Mouse (Mus musculus): ENCODE results near the gene Tasp1. TPM values are rescaled to one million over a fixed set of nuclear protein-coding genes. Genes with fewer than 3 reads are reported as not detected.

The Tasp1 gene
- polyA plus RNA-seq, 1 experiment, result 16.4 TPM

DNA sequence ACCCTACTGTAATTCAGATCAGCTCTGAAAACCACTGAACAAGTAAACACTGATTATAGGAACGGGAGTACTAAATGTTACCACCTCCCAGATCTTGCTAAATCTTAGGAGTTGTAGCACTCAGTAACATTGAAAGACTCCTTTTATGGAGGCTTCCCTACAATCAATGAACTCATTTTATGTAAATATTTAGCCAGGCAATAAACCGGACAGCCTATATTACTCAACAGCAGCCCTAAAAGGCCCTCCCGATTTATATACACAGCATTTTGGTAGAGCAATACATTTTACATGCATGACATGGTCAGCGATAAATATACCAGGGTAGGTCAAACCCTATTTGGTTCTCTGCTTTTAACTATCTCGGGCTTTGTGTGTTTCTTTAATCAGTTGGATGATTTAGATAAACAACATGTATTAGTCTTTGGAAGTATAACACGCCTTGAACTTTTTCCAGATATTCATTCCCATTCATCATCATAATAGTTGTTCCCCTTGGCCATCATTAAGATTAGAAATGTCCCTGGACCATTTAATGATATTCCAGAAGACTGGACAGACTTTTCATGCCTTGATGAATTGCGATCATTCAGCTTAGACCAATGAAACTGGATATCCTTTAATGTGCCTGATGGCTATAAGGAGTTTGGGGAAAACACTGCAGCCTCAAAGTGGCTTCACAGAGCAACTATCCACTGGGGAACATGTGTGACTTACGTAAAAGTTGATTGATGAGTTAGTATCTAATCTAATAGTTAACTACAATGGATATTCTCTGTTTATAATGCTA lies 244.8 kb downstream of the Tasp1 start:
- Histone ChIP-seq H3K27ac (ENCODE audit: insufficient read depth, low read length) (no peak overlapping the region), H3K4me3 (replicated peaks; ENCODE audit: insufficient read depth, low read depth, low read length) (no peak overlapping the region), H3K4me1 (ENCODE audit: control insufficient read depth, insufficient read depth, low read length) (no peaks in the 10 kb centered on the region), H3K27me3 (ENCODE audit: control insufficient read depth, insufficient read depth, low read length) (no peaks in the 10 kb centered on the region)
- 95% methylated on average over 8 of the region's 8 CpGs for WGBS
- no peak for DNase-seq
- TF ChIP-seq POLR2A (IDR thresholded peaks at IDR 0.05; ENCODE audit: borderline replicate concordance, insufficient read depth, low read length), result no peak
- TF ChIP-seq CTCF (IDR thresholded peaks at IDR 0.05; ENCODE audit: borderline replicate concordance, insufficient read depth, low read depth, low read length), result no peak

DNA sequence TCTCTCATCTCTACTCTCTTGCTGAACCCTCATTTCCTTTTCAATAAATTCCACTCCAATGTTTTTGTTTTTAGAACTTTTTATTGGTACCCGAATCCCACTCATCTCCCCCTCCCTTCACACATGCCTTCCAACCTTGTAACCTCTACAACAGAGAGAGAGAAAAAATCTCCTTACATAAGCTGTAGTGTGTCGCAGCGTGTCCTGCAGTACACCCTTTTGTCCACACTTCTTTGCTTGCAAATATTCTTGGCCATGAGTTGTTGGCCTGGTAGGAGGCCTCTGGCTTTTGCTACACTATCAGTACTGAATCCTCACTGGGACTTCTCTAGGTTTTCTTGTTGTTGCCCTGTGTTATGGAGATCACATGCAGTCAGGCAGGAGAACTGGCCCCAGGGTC lies 249.3 kb downstream of the Tasp1 start:
- Histone ChIP-seq H3K4me1 (ENCODE audit: control insufficient read depth, insufficient read depth, low read length) (no peaks in the 10 kb centered on the region), H3K4me3 (replicated peaks; ENCODE audit: insufficient read depth, low read depth, low read length) (no peak overlapping the region), H3K27ac (ENCODE audit: insufficient read depth, low read length) (no peak overlapping the region), H3K27me3 (ENCODE audit: control insufficient read depth, insufficient read depth, low read length) (no peaks in the 10 kb centered on the region)
- 78% methylated on average over 3 of the region's 3 CpGs for WGBS
- DNase-seq, result no peak
- TF ChIP-seq POLR2A (IDR thresholded peaks at IDR 0.05; ENCODE audit: borderline replicate concordance, insufficient read depth, low read length), result no peak
- TF ChIP-seq CTCF (IDR thresholded peaks at IDR 0.05; ENCODE audit: borderline replicate concordance, insufficient read depth, low read depth, low read length), result no peak

DNA sequence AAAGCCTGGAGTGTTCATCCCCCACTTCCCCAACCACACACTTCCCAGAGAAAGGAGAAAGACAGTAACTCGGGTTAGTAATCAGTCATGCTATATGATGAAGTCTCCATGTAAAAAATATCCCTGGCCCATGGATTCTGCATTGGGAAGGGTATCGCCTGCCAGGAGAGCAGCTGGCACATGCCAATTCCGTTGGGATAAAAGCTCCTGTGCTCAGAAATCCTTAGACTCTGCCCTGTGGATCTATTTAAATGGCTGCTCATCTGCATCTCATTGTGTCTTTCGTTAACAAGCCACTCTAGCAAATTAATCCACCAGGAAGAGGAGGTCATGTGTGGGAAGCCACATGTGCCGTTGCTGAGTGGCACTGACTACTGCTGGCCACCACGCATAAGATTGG lies 258.7 kb downstream of the Tasp1 start:
- Histone ChIP-seq H3K4me3 (replicated peaks; ENCODE audit: insufficient read depth, low read depth, low read length) (no peak overlapping the region), H3K4me1 (ENCODE audit: control insufficient read depth, insufficient read depth, low read length) (no peaks in the 10 kb centered on the region), H3K27ac (ENCODE audit: insufficient read depth, low read length) (no peak overlapping the region), H3K27me3 (ENCODE audit: control insufficient read depth, insufficient read depth, low read length) (no peaks in the 10 kb centered on the region)
- TF ChIP-seq CTCF (IDR thresholded peaks at IDR 0.05; ENCODE audit: borderline replicate concordance, insufficient read depth, low read depth, low read length), result no peak
- 49% methylated on average over 6 of the region's 6 CpGs for WGBS
- DNase-seq, result no peak

DNA sequence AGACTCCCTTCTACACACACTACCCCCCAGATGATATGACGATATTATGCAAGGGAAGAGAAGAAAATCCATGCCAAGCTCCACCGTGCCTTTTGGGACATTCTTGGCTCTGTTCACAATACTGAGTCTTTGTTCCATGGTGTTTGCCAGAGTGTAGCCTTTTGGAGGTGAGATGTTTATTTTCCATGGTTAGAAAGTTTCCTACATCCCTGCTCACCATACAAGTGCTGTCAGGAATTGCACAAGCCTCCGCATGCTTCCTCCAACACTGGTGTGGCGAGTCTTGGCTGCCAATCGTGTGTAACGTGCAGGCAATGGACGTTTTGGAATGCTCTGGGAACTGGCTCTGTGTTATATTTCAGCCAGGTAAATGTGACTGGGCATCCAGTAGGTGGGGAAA lies 262.6 kb downstream of the Tasp1 start:
- Histone ChIP-seq H3K4me1 (ENCODE audit: control insufficient read depth, insufficient read depth, low read length) (no peaks in the 10 kb centered on the region), H3K27ac (ENCODE audit: insufficient read depth, low read length) (no peak overlapping the region), H3K27me3 (ENCODE audit: control insufficient read depth, insufficient read depth, low read length) (no peaks in the 10 kb centered on the region), H3K4me3 (replicated peaks; ENCODE audit: insufficient read depth, low read depth, low read length) (no peak overlapping the region)
- DNase-seq, result no peak
- TF ChIP-seq POLR2A (IDR thresholded peaks at IDR 0.05; ENCODE audit: borderline replicate concordance, insufficient read depth, low read length), result no peak
- no peak for TF ChIP-seq CTCF (IDR thresholded peaks at IDR 0.05; ENCODE audit: borderline replicate concordance, insufficient read depth, low read depth, low read length)
- 49% methylated on average over 7 of the region's 7 CpGs for WGBS

DNA sequence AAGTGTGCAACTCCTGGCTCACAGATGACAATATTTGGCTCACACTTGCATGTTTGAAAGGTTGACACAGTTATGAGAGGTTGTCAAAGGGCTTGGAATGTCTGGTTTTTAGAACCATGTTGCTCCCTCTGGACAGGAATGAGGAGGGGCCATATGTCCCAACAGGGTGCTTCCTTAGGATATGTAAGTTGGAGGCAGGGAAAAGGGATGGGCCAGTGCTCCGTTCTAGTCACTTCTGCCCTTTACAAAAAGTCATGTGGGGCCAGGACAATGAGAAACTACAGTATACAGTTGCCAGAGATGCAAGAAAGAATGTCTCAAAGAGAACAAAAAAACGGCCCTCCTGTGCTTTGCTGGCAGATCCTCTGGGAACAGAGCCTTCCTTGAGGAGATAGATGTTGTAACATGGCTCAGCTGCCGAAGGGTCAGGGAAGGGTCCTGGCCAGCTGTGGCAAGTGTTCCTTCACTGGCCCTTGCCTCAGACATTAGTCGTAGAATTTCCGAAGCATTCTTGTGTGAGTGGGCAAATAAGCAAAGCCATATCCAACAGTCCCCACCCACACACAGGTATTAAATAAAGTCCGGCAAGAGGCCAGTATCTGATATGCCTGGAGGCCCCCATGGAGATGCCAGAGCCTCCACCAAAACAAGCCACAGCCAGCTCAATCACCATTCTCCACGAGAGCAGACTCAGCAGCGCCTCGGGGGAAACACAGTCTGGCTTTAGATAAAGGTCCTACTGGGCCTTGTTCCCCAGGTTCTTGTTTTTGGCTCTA lies 274.1 kb downstream of the Tasp1 start:
- H3K4me1 ChIP-seq (ENCODE audit: control insufficient read depth, insufficient read depth, low read length), result no peaks in the 10 kb centered on the region
- no peak overlapping the region for H3K4me3 ChIP-seq (replicated peaks; ENCODE audit: insufficient read depth, low read depth, low read length)
- H3K27me3 ChIP-seq (ENCODE audit: control insufficient read depth, insufficient read depth, low read length), result no peaks in the 10 kb centered on the region
- DNase-seq, result no peak
- no peak overlapping the region for H3K27ac ChIP-seq (ENCODE audit: insufficient read depth, low read length)
- no peak for TF ChIP-seq CTCF (IDR thresholded peaks at IDR 0.05; ENCODE audit: borderline replicate concordance, insufficient read depth, low read depth, low read length)
- no peak for TF ChIP-seq POLR2A (IDR thresholded peaks at IDR 0.05; ENCODE audit: borderline replicate concordance, insufficient read depth, low read length)
- WGBS, result 66% methylated on average over 9 of the region's 9 CpGs

DNA sequence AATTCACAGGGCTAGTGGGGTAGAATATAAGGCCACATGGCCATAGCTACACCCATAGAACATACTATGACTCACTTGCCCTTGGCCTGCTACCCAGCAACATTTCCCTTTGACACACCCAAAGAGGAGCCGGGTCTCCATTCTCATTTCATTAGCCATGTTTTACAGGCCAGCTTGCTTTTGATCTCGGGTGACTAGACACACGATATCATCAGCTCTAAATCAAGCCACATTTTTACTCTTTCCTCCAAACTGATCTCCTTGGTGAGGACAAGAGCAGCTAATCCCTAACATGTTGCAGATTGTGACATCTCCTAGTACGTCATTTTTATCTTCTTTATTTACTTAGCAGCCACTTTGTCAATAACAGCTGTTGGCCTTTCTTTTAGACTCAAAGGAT lies 277.9 kb downstream of the Tasp1 start:
- Histone ChIP-seq H3K4me1 (ENCODE audit: control insufficient read depth, insufficient read depth, low read length) (no peaks in the 10 kb centered on the region), H3K27ac (ENCODE audit: insufficient read depth, low read length) (no peak overlapping the region), H3K27me3 (ENCODE audit: control insufficient read depth, insufficient read depth, low read length) (no peaks in the 10 kb centered on the region), H3K4me3 (replicated peaks; ENCODE audit: insufficient read depth, low read depth, low read length) (no peak overlapping the region)
- no peak for DNase-seq
- TF ChIP-seq CTCF (IDR thresholded peaks at IDR 0.05; ENCODE audit: borderline replicate concordance, insufficient read depth, low read depth, low read length) (no peak), POLR2A (IDR thresholded peaks at IDR 0.05; ENCODE audit: borderline replicate concordance, insufficient read depth, low read length) (no peak)
- 76% methylated on average over 4 of the region's 4 CpGs for WGBS

DNA sequence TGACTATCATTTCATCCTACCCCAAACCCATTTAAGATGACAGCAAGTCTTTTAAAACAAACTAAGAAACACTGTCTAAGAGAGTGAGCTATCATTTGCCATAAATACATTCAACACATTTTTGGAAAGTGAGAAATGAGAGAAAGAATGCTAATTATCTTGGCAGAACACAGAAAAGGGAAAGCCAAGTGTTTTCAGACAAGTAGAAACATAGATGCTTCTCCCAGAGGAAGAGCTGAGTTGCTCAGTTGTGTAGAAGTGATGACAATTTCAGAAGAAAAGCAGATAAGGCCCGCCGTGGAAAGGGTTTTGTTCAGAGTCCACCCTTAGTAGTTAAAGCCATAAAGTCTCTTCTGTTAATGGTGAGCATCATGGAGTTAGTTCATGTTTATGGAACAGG lies 281.7 kb downstream of the Tasp1 start:
- no peak for DNase-seq
- Histone ChIP-seq H3K4me3 (replicated peaks; ENCODE audit: insufficient read depth, low read depth, low read length) (no peak overlapping the region), H3K4me1 (ENCODE audit: control insufficient read depth, insufficient read depth, low read length) (no peaks in the 10 kb centered on the region), H3K27me3 (ENCODE audit: control insufficient read depth, insufficient read depth, low read length) (no peaks in the 10 kb centered on the region), H3K27ac (ENCODE audit: insufficient read depth, low read length) (no peak overlapping the region)
- 93% methylated on average over 2 of the region's 2 CpGs for WGBS
- TF ChIP-seq CTCF (IDR thresholded peaks at IDR 0.05; ENCODE audit: borderline replicate concordance, insufficient read depth, low read depth, low read length), result no peak
- no peak for TF ChIP-seq POLR2A (IDR thresholded peaks at IDR 0.05; ENCODE audit: borderline replicate concordance, insufficient read depth, low read length)

DNA sequence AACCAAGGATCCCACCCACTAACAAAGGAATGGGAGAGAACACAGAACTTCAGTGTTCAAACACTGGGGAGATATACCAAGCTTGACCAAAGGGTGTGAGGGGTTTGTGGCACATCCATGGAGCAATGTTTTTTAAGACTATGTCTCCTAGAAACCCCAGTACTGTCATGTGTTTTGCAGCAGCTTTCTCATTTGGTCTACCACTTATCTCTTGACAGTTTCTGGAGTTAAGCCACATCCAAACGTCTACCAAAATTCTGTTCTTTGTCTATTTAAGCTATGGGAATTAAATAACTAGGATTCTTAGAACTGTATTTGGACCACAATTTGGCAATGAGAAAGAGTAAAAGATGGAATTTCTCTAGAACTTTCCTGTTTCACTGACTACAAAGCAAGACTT lies 282.1 kb downstream of the Tasp1 start:
- TF ChIP-seq CTCF (IDR thresholded peaks at IDR 0.05; ENCODE audit: borderline replicate concordance, insufficient read depth, low read depth, low read length) (no peak), POLR2A (IDR thresholded peaks at IDR 0.05; ENCODE audit: borderline replicate concordance, insufficient read depth, low read length) (no peak)
- no peak for DNase-seq
- no peak overlapping the region for H3K27ac ChIP-seq (ENCODE audit: insufficient read depth, low read length)

More for the DNA sequence above, 282.1 kb downstream of the Tasp1 start:
- 59% methylated on average over 1 of the region's 1 CpGs for WGBS
- H3K4me1 ChIP-seq (ENCODE audit: control insufficient read depth, insufficient read depth, low read length), result no peaks in the 10 kb centered on the region
- no peak overlapping the region for H3K4me3 ChIP-seq (replicated peaks; ENCODE audit: insufficient read depth, low read depth, low read length)
- H3K27me3 ChIP-seq (ENCODE audit: control insufficient read depth, insufficient read depth, low read length), result no peaks in the 10 kb centered on the region

Other genes starting within 250 kb of the Tasp1 start
- not detected in 2 replicates for gene Gm17374, start 85.2 kb upstream of the Tasp1 start, polyA plus RNA-seq (2012; rRNA removed)
- gene Esf1, start 103.8 kb upstream of the Tasp1 start, polyA plus RNA-seq (2012; rRNA removed), result 15.1 and 15.4 TPM in 2 replicates
- gene Ndufaf5, start 103.8 kb upstream of the Tasp1 start, polyA plus RNA-seq (2012; rRNA removed), result 52.8 and 58.2 TPM in 2 replicates

Data from cerebellum, adult 2 months (tissue).